Mouse (Mus musculus): ENCODE results near the gene Sirt6. TPM values are rescaled to one million over a fixed set of nuclear protein-coding genes. Genes with fewer than 3 reads are reported as not detected.

Gene Sirt6
- total RNA-seq, 2 experiments from 2014 or later: 3.5 to 4.1 TPM

- no peak for DNase-seq
- intact Hi-C loops (cut with DNase I): loop anchor here (2.0 to 10.0 kb wide), 2 partner anchors 15 to 547 kb away; no protein-coding TSS in a partner anchor
These were observed 231 bp upstream of the Sirt6 start for GRCm38 (mm10) chr10:81627836-81628220.

- intact Hi-C loops (cut with DNase I): loop anchor here (10.0 kb wide), 1 partner anchor 548 kb away; no protein-coding TSS in a partner anchor
- no peak for DNase-seq
These were observed 1.2 kb downstream of the Sirt6 start for GRCm38 (mm10) chr10:81626101-81626993.

- DNase-seq: no peak
- intact Hi-C loops (cut with DNase I): loop anchor here (10.0 kb wide), 1 partner anchor 551 kb away; no protein-coding TSS in a partner anchor
These were observed 4.2 kb downstream of the Sirt6 start for GRCm38 (mm10) chr10:81623441-81623840.

- DNase-seq: no peak
- intact Hi-C loops (cut with DNase I): loop anchor here (10.0 kb wide), 1 partner anchor 554 kb away; no protein-coding TSS in a partner anchor
These were observed 6.8 kb downstream of the Sirt6 start for GRCm38 (mm10) chr10:81620786-81621185.

- DNase-seq: no peak
- intact Hi-C loops (cut with DNase I): loop anchor here (10.0 kb wide), 1 partner anchor 555 kb away; no protein-coding TSS in a partner anchor
These were observed 7.6 kb downstream of the Sirt6 start for GRCm38 (mm10) chr10:81619976-81620375.

- DNase-seq: no peak
- intact Hi-C loops (cut with DNase I): no loop called here
These were observed 12.1 kb downstream of the Sirt6 start for GRCm38 (mm10) chr10:81615486-81615885.

GRCm38 (mm10) chr10:81612779-81613178 lies 14.8 kb downstream of the Sirt6 start:
- no peak for DNase-seq
- intact Hi-C loops (cut with DNase I): no loop called here

- DNase-seq: no peak
- intact Hi-C loops (cut with DNase I): no loop called here
These were observed 19.3 kb downstream of the Sirt6 start for GRCm38 (mm10) chr10:81608308-81608707.

- intact Hi-C loops (cut with DNase I): loop anchor here (2.0 kb wide), 1 partner anchor 41 kb away; no protein-coding TSS in a partner anchor
- peak; percentile 83 to 94 for DNase-seq
These were observed 21.4 kb downstream of the Sirt6 start, which contains the start of gene BC025920 for GRCm38 (mm10) chr10:81605974-81606751. BC025920 (plus strand) TSS chr10:81606270.

- intact Hi-C loops (cut with DNase I): loop anchor here (2.0 kb wide), 1 partner anchor 41 kb away; no protein-coding TSS in a partner anchor
- DNase-seq: no peak
These were observed 22.0 kb downstream of the Sirt6 start for GRCm38 (mm10) chr10:81605666-81605973.

- DNase-seq: peak; percentile 82 to 83
- intact Hi-C loops (cut with DNase I): loop anchor here (2.0 to 5.0 kb wide), 3 partner anchors 40 to 108 kb away; partner anchors contain the start of gene Ncln
These were observed 22.5 kb downstream of the Sirt6 start for GRCm38 (mm10) chr10:81604968-81605665.

GRCm38 (mm10) chr10:81604019-81604967 lies 23.3 kb downstream of the Sirt6 start:
- no peak for DNase-seq
- intact Hi-C loops (cut with DNase I): loop anchor here (2.0 to 5.0 kb wide), 3 partner anchors 39 to 107 kb away; partner anchors contain the start of gene Ncln

- no peak for DNase-seq
- intact Hi-C loops (cut with DNase I): loop anchor here (5.0 kb wide), 2 partner anchors 85 to 105 kb away; partner anchors contain the start of gene Ncln
These were observed 24.9 kb downstream of the Sirt6 start for GRCm38 (mm10) chr10:81602741-81603151.

GRCm38 (mm10) chr10:81601396-81601905 lies 26.1 kb downstream of the Sirt6 start:
- no peak for DNase-seq
- intact Hi-C loops (cut with DNase I): loop anchor here (5.0 kb wide), 2 partner anchors 84 to 104 kb away; partner anchors contain the start of gene Ncln

- intact Hi-C loops (cut with DNase I): loop anchor here (5.0 kb wide), 2 partner anchors 83 to 103 kb away; partner anchors contain the start of gene Ncln
- DNase-seq: peak; percentile 91 to 94
These were observed 26.8 kb downstream of the Sirt6 start, which contains the start of gene Tle6 for GRCm38 (mm10) chr10:81600738-81601203. Tle6 (minus strand) TSS chr10:81601073.

- intact Hi-C loops (cut with DNase I): loop anchor here (5.0 kb wide), 2 partner anchors 83 to 103 kb away; partner anchors contain the start of gene Ncln
- DNase-seq: no peak
These were observed 27.5 kb downstream of the Sirt6 start for GRCm38 (mm10) chr10:81600096-81600495.

- no peak for DNase-seq
- intact Hi-C loops (cut with DNase I): loop anchor here (5.0 kb wide), 2 partner anchors 82 to 102 kb away; partner anchors contain the start of gene Ncln
These were observed 28.0 kb downstream of the Sirt6 start for GRCm38 (mm10) chr10:81599630-81600029.

- intact Hi-C loops (cut with DNase I): no loop called here
- no peak for DNase-seq
These were observed 28.7 kb downstream of the Sirt6 start for GRCm38 (mm10) chr10:81598871-81599270.

All from gastrocnemius, postnatal 36 days (tissue).